Mouse (Mus musculus) olfactory bulb, adult 2 months (tissue): ENCODE data around the gene Zfp316.

Experiments
- CTCF ChIP-seq: fragments of 200-500 bp; IDR thresholded peaks from 2 replicates; pipeline ENCODE4 v1.5.1; 2012; ENCODE audit warnings: low read depth, mild to moderate bottlenecking, low read length, moderate library complexity; ENCODE audit not compliant: insufficient read depth
- POLR2A ChIP-seq: fragments of 200-500 bp; IDR thresholded peaks from 2 replicates; pipeline ENCODE4 v1.6.1; 2012; ENCODE audit warnings: mild to moderate bottlenecking, low read depth, low read length, moderate library complexity; ENCODE audit not compliant: insufficient read depth

DNA sequence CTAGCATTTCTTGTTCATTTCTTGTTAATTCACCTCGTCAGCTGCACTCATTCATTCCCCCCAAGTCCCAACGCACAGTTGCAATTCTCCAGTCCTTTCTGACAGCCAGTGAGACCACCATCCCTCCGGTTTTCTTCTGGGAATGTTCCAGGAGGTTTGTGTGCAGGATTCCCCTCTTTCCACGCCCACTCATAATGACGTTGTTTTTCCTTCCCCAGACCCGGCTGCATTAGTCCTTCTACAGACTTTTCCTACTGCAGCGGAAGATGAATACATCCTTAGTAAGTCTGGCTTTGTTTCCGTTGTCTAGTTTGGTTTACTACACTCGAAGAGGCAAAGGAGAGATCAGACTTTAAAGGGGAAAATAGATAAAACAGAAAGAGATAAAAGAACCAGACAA, 33.8 kb downstream of the Zfp316 start:
- no peak for TF ChIP-seq CTCF
- no peak for TF ChIP-seq POLR2A
